Mouse (Mus musculus) left cerebral cortex, postnatal 25 days (tissue): ENCODE results near the gene Tgfb2. TPM values are rescaled to one million over a fixed set of nuclear protein-coding genes. Genes with fewer than 3 reads are reported as not detected.

Source experiments
- DNase-seq, 2 experiments: peaks; one replicate each; pipeline ENCODE4 v3.0.0; 2022; ENCODE audit warnings: low spot score in 2 of 2, mixed read lengths in 1 of 2
- intact Hi-C: fragments of 180-260 bp; cut with DNase I; formaldehyde crosslinking; loops from one replicate; pipeline ENCODE4 v1.15.1; 2025
- total RNA-seq, 2 experiments: library from RNA; stranded (reverse); gene quantifications; 2 replicates each; pipeline ENCODE4 v1.2.3; 2021

The Tgfb2 gene
- total RNA-seq, 2 experiments from 2014 or later: 7.6 to 8.4 TPM

DNA sequence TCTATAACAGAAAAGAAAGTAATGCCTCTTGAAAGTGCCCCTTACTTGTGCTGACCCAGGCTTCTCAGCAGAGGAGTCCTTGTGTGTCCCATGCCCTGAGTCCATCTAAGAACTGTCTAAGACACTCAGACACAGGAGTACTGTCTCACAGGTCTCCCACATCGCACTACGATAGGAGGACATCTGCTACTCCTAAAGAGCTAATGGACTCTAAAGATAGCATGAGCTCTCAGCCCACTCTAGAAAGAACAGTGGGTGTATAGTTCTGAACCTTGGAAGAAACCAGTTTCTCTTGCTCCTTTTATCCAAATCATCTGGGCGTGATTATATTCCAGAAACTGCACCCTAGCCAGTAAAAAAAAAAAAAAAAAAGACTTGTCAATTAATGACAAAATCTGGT is 97.7 kb downstream of the Tgfb2 start:
- intact Hi-C loops: no loop called here
- peak in 1 of 2 experiments; percentile 82 for DNase-seq

DNA sequence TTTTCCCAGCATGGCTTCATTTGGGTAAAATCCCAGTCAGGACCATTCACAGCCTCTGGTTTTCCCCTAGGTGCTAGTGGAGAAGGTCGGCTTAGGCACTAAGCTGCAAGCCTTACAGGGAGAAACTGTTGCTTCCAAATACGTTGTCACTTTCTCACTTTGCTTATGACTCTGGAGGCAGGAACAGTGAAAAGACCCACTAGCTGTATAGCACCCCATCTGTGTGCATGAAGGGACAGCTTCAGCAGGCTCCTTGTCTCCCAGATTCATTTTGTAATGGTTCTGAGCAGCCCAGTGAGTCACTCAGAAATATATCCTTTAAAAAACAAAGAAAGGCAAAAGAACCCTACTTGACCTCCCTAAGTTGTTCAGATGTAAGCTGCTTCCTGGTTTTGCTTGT is 100.2 kb downstream of the Tgfb2 start:
- intact Hi-C loops: no loop called here
- DNase-seq: peak in 1 of 2 experiments; percentile 33

DNA sequence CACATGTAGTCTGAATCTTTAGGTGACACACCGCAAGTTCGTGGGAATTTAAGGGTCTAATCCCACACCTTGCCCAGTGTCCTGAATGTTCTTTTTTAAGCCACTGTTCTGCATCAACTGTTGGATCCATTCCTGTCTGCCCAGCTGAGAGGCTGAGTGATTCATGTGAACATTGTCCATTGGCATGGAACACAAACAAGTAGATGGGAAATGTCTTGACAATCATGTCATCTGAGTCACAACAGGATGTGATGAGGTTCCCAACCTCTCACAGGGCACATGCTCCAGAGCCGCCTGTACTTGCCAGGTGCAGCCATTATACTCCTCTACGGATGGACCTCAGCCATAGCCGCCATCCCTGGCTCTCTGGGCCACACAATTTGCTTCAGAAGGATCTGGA is 101.7 kb downstream of the Tgfb2 start:
- intact Hi-C loops: no loop called here
- DNase-seq: no peak

DNA sequence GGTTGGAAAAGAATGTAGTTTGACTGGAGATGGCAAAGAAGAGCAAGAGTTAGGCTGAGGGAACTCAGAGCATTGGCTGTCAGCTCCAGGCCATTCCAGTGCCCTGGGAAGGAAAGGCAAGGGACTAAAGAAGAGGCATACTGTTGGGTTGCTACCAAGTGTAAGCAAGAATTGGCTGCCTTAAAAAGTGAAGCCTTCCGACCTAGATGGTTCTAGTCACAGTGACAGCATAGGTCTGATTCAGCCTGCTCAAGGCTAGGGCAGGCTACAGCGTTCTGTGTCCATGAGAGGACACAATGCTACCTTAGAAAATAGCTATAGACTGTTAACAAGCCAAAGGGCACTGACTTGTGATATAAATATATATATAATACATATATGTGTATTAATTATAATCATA is 117.6 kb downstream of the Tgfb2 start:
- intact Hi-C loops: no loop called here
- no peak for DNase-seq

DNA sequence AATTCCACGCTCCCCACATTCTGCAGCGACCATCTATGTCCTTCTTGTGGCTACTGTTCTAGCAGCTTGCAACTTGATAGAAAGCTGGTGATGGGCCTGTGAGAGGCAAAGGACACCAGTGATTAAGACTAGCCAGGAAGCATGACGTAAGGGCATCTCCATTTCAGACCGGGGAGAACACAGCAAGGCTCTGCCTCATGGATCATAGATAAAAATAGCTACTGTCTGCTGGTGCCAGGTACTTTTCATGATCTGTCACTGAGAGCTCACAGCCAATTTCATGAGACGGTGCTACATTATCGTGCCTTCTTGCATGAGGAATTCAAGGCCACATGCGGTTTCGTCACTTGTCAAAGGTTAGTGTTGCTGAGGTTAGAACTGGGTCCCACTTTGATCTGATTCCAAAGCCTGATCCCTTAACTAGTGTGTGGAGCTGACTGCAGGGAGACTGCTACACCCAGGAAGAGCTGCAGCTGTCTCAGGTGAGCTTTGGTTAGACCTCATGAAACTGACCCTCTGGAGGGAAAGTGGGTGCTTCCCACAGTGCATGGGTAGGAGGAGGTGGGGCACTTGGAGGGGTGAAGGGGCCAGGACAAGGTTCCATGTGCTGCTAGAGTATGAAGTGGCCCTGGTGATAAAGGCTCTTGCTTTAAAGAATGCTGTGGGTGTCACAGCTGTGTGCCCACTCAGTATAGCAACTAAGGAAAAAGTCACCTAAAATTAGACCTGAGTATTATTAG is 118.6 kb downstream of the Tgfb2 start:
- peak; percentile 20 to 43 for DNase-seq
- intact Hi-C loops: no loop called here

DNA sequence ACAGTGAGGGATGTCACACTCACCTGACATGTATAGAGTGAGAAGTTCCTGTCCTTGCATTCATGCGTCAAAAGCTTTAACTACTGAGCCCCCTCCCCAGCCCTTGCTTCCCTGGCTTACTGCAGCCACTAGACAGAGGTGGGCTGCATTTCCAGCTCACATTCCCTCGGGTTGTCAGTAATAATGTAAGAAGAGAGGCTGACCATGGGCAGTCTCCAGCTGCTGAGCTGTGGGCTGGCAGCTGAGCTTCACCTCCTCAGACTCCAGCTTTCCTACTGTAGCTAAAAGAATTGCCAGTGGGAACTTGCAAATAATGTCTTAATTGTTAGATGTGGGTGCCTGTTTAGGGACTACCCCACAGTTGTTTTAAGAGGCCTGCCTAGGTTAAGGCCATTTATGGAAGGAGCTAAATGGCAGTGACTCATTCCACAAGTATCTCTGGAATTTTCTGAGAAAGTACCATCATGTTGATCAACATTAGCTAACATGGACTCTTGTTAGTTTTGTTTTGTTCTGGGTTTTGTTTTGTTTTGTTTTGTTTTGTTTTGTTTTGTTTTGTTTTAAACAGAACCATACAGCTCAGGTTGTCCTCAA is 120.1 kb downstream of the Tgfb2 start:
- no peak for DNase-seq
- intact Hi-C loops: no loop called here

DNA sequence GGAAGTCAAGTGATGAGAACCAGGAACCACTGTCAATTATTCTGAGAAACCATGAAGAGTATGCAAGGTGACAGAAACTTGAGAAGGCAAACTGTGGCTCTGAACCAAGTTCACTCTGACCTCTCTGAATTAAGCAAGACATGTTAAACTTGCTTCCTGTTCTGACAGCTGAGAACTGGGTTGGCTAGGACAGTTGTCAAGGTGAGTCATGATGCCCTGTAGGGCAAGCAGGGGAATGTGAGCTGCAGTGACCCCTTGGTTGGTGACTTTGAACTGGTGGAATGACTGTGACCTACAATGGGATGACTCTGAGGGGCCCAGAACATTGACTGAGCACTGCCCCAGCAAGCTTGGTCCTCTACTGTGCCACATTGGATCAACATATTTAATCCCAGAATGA is 121.9 kb downstream of the Tgfb2 start:
- DNase-seq: no peak
- intact Hi-C loops: no loop called here

DNA sequence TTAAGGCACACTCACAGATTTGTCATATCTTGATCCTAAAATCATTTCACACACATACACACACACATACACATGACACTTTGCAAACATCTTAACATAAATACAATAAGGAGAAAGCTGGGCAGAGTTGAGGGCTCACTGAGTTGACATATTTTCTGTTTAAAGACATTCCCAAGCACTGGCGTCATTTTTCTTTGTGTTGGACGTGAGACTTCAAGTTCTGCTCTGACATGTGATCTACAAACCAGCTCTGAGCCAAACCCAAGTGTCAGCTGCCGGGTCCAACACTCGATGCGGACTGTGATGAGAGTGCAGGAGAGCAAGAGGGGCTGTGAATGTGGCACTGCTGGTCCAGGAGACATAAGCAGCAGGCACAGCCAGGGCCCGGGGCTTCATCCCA is 123.7 kb downstream of the Tgfb2 start:
- no peak for DNase-seq
- intact Hi-C loops: no loop called here

DNA sequence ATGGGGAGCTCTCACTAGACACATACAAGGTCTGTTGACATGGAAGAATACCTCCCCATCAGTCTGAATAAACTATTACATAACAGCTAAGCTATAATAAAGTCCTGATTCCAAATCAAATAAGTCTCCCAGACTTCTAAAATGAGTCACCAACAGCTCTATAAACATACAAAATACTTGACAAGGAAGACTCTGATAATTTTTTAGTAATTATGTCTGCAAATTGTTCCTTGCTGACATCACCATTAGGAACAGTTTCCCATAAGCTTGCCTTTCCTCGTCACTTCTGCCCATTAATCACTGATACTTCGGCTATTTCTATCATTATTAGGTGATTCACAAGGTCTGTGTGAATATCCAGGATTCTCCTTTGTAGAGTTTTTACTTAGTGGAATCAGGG is 124.1 kb downstream of the Tgfb2 start:
- DNase-seq: no peak
- intact Hi-C loops: no loop called here

DNA sequence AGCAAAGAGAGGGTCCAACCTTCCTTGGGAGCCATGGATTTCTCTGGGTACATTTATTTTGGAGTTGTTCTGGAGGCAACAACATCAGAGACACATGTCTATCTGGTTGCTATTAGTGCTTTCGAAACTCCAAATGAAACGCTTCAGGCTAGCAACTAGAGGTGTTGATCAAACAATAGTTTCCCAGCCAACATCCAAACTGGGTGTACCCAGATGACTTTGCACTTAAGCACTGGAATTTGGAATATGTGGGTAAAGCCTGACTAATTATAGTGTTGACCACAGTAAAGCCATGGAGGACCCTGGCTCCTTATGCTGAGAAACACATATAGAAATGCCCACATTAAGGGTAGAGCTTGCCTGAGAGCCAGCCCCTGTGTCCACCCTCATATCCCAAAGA is 124.7 kb downstream of the Tgfb2 start:
- no peak for DNase-seq
- intact Hi-C loops: no loop called here

DNA sequence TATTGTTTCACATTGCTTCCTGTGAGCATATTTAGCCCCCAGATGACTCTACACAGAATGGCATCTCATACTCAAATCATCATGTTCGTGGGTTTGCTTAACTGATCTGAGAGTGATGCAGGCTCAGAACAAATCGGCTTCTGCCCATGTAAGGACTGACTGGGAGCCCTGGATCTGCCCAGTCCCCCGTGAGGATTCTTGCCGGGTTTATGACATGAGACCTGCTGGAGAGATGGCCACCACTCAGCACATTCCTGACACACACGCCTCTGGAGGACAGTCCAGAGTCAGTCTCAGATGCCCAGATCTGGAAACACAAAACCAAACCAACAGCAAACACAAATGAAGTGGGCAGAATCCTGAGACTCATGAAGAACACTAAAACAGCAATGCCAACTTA is 128.5 kb downstream of the Tgfb2 start:
- intact Hi-C loops: no loop called here
- no peak for DNase-seq

DNA sequence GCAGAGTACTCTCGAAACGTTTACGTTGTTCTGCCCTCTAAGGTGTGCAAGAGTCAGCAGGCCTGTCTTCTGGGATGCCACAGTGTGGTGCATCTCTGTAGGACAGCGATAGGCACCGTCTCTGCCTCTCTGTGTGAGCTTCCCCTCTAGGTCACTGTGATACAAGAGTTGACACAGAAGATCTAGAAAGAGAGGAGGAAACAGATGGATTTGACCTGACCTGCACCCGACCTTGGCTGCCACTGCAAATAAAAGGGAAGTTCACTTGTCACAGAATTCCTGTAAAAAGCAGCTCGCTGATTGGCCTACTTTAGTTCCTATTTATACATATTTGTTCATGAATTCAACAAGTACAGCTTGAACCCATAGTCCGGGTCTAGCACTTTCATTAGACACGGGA is 130.2 kb downstream of the Tgfb2 start:
- no peak for DNase-seq
- intact Hi-C loops: no loop called here

DNA sequence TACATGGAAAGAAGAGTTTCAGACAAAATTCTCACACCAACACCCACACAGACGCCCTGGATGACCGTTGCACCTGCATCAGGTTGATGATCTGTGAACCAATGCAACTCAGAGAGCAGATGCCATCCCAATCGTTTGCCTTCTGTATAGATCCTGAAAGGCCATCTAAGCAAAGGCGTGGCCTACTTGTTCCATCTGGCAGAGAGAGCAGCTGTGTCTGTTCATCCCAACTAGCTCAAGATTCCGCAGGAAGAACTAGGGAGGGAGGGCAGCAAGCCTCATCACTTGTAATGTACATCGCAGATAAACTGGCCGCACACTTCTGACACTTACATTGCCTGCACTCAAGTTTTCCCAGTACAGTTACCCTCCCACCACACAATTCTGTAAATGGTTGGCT is 130.7 kb downstream of the Tgfb2 start:
- DNase-seq: no peak
- intact Hi-C loops: no loop called here

Other genes starting within 250 kb of the Tgfb2 start
- 10 to 100 TPM; 11.6 to 12.5 TPM for gene Rrp15, start 43.4 kb upstream of the Tgfb2 start, total RNA-seq